Mouse (Mus musculus) intestine, embryonic 14.5 days (tissue): ENCODE data around the gene Patl2. TPM values are rescaled to one million over a fixed set of nuclear protein-coding genes. Genes with fewer than 3 reads are reported as not detected.

Source experiments
- ATAC-seq: fragments of 200-750 bp; cut with Nextera tagmentation; replicated peaks from 2 replicates; pipeline ENCODE4 v1.8.0; 2017; ENCODE audit warnings: low read depth, moderate number of reproducible peaks, moderate TSS enrichment, moderate library complexity; ENCODE audit not compliant: low FRiP score, low TSS enrichment
- DNase-seq: peaks from one replicate; pipeline ENCODE4 v3.0.0-alpha.2; 2018; ENCODE audit warnings: low spot score
- H3K27ac ChIP-seq: fragments of 300-500 bp; sonication (generic); 2 replicates; pipeline ENCODE4 v1.5.1; 2014; ENCODE audit warnings: low read depth, mild to moderate bottlenecking, control low read depth
- H3K27me3 ChIP-seq: fragments of 300-500 bp; sonication (generic); replicated peaks from 2 replicates; pipeline ENCODE4 v1.6.1; 2014; ENCODE audit warnings: low read length, control low read depth; ENCODE audit not compliant: control insufficient read depth, insufficient read depth
- H3K36me3 ChIP-seq: fragments of 300-500 bp; sonication (generic); 2 replicates; pipeline ENCODE4 v1.6.1; 2014; ENCODE audit warnings: low read length, control low read depth; ENCODE audit not compliant: control insufficient read depth, insufficient read depth
- H3K4me1 ChIP-seq: fragments of 300-500 bp; sonication (generic); replicated peaks from 2 replicates; pipeline ENCODE4 v1.6.1; 2014; ENCODE audit warnings: low read length, control low read depth, mixed read lengths; ENCODE audit not compliant: control insufficient read depth, insufficient read depth
- H3K4me2 ChIP-seq: fragments of 300-500 bp; sonication (generic); 2 replicates; pipeline ENCODE4 v1.6.1; 2014; ENCODE audit warnings: low read length
- H3K4me3 ChIP-seq: fragments of 300-500 bp; sonication (generic); 2 replicates; pipeline ENCODE4 v1.5.1; 2014; ENCODE audit warnings: low read depth, low read length, control low read depth, mixed read lengths
- H3K9ac ChIP-seq: fragments of 300-500 bp; sonication (generic); 2 replicates; pipeline ENCODE4 v1.6.1; 2014; ENCODE audit warnings: mild to moderate bottlenecking, low read length
- H3K9me3 ChIP-seq: fragments of 300-500 bp; sonication (generic); 2 replicates; pipeline ENCODE4 v1.6.1; 2016; ENCODE audit warnings: low read length, control low read depth; ENCODE audit not compliant: control insufficient read depth
- WGBS: fragments of 180-500 bp; shearing (Covaris S2); extraction: QIAGEN DNeasy Blood & Tissue Kit; methylation state at CpG from one replicate; pipeline ENCODE4 v1.1.7; 2014; 5-methylcytosine and 5-hydroxymethylcytosine counted together
- polyA plus RNA-seq: library from polyadenylated mRNA; unstranded; fragments of >200 nt; fragmentation: Nextera tagmentation; extraction: Ambion mirVana; gene quantifications from 2 replicates; pipeline ENCODE4 v1.2.1, GENCODE M21; 2014

The Patl2 gene
- polyA plus RNA-seq, 1 experiment from 2014 or later = not detected

- Histone ChIP-seq H3K4me3 (no peak overlapping the region), H3K27ac (0 out of 2 replicates have a peak overlapping the region, but pooled peaks have one; percentile 7), H3K9me3 (no peaks in the 10 kb centered on the region), H3K4me2 (no peak overlapping the region), H3K36me3 (no peaks in the 10 kb centered on the region), H3K9ac (no peak overlapping the region), H3K4me1 (peaks cover 4% of the 10 kb centered on the region), H3K27me3 (no peaks in the 10 kb centered on the region)
- ATAC-seq = no peak
- DNase-seq = no peak
- 72% methylated on average over 13 of the region's 13 CpGs for WGBS
These were observed 22.4 kb downstream of the Patl2 start for GRCm38 (mm10) chr2:122163430-122164195.

GRCm38 (mm10) chr2:122162529-122162928, 23.5 kb downstream of the Patl2 start:
- WGBS = 79% methylated on average over 2 of the region's 2 CpGs
- Histone ChIP-seq H3K9ac (no peak overlapping the region), H3K4me1 (peaks cover 4% of the 10 kb centered on the region), H3K9me3 (no peaks in the 10 kb centered on the region), H3K36me3 (no peaks in the 10 kb centered on the region), H3K4me2 (no peak overlapping the region), H3K27ac (no peak overlapping the region), H3K27me3 (no peaks in the 10 kb centered on the region), H3K4me3 (no peak overlapping the region)
- ATAC-seq = no peak
- no peak for DNase-seq

- ATAC-seq (no peak), DNase-seq (no peak)
- H3K4me2 ChIP-seq = no peak overlapping the region
- no peak overlapping the region for H3K4me3 ChIP-seq
- H3K9ac ChIP-seq = no peak overlapping the region
- peaks cover 4% of the 10 kb centered on the region for H3K4me1 ChIP-seq
- H3K36me3 ChIP-seq = no peaks in the 10 kb centered on the region
- peak overlapping the region; percentile 22; the same call in 1 of the 2 replicates for H3K27ac ChIP-seq
- no peaks in the 10 kb centered on the region for H3K27me3 ChIP-seq
- 33% methylated on average over 4 of the region's 4 CpGs for WGBS
- H3K9me3 ChIP-seq = no peaks in the 10 kb centered on the region
These were observed 24.4 kb downstream of the Patl2 start for GRCm38 (mm10) chr2:122161542-122161941.

- DNase-seq = peak; percentile 84
- no peak within 1 kb of the TSS for H3K4me3 ChIP-seq
- no peak within 1 kb of the TSS for H3K9ac ChIP-seq
- no peak within 1 kb of the TSS for H3K4me2 ChIP-seq
- 42% methylated on average over 2 of the region's 2 CpGs for WGBS
- H3K4me1 ChIP-seq = peaks cover 4% of the 10 kb centered on the region
- no peaks in the 10 kb centered on the region for H3K27me3 ChIP-seq
- no peaks in the 10 kb centered on the region for H3K36me3 ChIP-seq
- no peaks in the 10 kb centered on the region for H3K9me3 ChIP-seq
- H3K27ac ChIP-seq = peak within 1 kb of the TSS; percentile 22; the same call in 1 of the 2 replicates
- peak; percentile 48; the same call in 1 of the 2 replicates for ATAC-seq
These were observed 25.3 kb downstream of the Patl2 start, which contains the start of gene Trim69 for GRCm38 (mm10) chr2:122160680-122161079. Trim69 (plus strand) TSS chr2:122160700.

GRCm38 (mm10) chr2:122159667-122160066, 26.3 kb downstream of the Patl2 start:
- no peak for DNase-seq
- no peaks in the 10 kb centered on the region for H3K36me3 ChIP-seq
- H3K4me1 ChIP-seq = peaks cover 4% of the 10 kb centered on the region
- H3K27me3 ChIP-seq = no peaks in the 10 kb centered on the region
- 75% methylated on average over 6 of the region's 6 CpGs for WGBS
- no peaks in the 10 kb centered on the region for H3K9me3 ChIP-seq
- no peak overlapping the region for H3K4me2 ChIP-seq
- H3K9ac ChIP-seq = no peak overlapping the region
- no peak overlapping the region for H3K4me3 ChIP-seq
- H3K27ac ChIP-seq = no peak overlapping the region
- ATAC-seq = no peak

- Histone ChIP-seq H3K27ac (peak overlapping the region; percentile 55), H3K4me1 (peaks cover 4% of the 10 kb centered on the region), H3K36me3 (peaks cover 5% of the 10 kb centered on the region; the same call in 1 of the 2 replicates), H3K9me3 (no peaks in the 10 kb centered on the region), H3K4me2 (0 out of 2 replicates have a peak overlapping the region, but pooled peaks have one; percentile 11), H3K27me3 (no peaks in the 10 kb centered on the region), H3K9ac (no peak overlapping the region), H3K4me3 (no peak overlapping the region)
- DNase-seq (peak; percentile 54), ATAC-seq (peak; percentile 59; the same call in 1 of the 2 replicates)
- 29% methylated on average over 6 of the region's 6 CpGs for WGBS
These were observed 27.6 kb downstream of the Patl2 start for GRCm38 (mm10) chr2:122158362-122158802.

- Histone ChIP-seq H3K36me3 (peaks cover 5% of the 10 kb centered on the region; the same call in 1 of the 2 replicates), H3K27me3 (no peaks in the 10 kb centered on the region), H3K9ac (no peak overlapping the region), H3K4me1 (peaks cover 4% of the 10 kb centered on the region), H3K9me3 (no peaks in the 10 kb centered on the region), H3K27ac (no peak overlapping the region), H3K4me3 (no peak overlapping the region), H3K4me2 (no peak overlapping the region)
- ATAC-seq (no peak), DNase-seq (no peak)
These were observed 28.4 kb downstream of the Patl2 start for GRCm38 (mm10) chr2:122157561-122157960.

- no peaks in the 10 kb centered on the region for H3K27me3 ChIP-seq
- no peaks in the 10 kb centered on the region for H3K9me3 ChIP-seq
- WGBS = 86% methylated on average over 4 of the region's 4 CpGs
- peaks cover 13% of the 10 kb centered on the region; the same call in 1 of the 2 replicates for H3K36me3 ChIP-seq
- DNase-seq (peak; percentile 38), ATAC-seq (no peak)
- H3K4me1 ChIP-seq = peaks cover 1% of the 10 kb centered on the region
- H3K27ac ChIP-seq = no peak overlapping the region
- H3K9ac ChIP-seq = no peak overlapping the region
- H3K4me2 ChIP-seq = no peak overlapping the region
- H3K4me3 ChIP-seq = no peak overlapping the region
These were observed 29.8 kb downstream of the Patl2 start for GRCm38 (mm10) chr2:122156051-122156700.
